Mouse (Mus musculus) right cerebral cortex, postnatal 25 days (tissue): Measurements from ENCODE around the gene 4933424G06Rik.

Source experiments
- DNase-seq: peaks from one replicate; pipeline ENCODE4 v3.0.0; 2022

4933424G06Rik gene

DNA sequence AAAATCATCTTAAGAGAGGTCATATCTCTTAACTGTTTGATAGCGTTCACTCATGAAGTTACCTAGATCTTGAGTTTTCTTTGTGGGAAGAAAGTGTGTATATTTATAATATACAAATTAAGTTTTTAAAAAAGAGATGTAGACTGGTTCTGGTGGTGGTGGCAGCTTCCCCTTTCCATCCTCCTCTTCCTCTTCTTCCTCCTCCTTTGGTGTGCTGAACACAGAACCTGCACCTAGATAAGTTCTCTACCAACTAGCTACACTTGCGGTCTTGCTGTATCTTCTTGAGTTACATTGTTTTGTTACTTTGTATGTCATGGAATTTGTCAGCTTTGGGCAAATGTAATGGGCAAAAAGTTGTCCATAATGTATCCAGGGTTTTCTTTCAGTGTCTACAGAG lies 1.2 kb downstream of the 4933424G06Rik start:
- DNase-seq, result no peak

DNA sequence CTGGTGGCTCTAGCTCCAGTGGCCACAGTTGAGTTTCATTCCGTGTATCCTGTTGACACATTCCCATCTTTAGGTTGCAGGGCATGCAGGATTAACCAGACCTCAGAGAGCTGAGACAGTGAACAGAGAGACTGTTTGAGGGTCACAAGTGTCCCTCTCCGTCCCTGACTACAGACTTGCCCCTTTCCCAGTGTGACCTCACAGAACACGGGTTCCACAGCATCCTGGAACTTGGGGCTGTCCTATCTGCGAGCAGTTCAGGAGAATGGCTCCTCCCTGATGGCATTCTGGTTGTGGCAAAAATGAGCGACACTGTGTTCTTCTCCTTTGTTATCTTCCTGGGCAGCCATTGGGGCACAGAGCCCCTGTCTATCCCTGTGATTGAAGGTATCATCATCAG lies 4.4 kb downstream of the 4933424G06Rik start, which contains the start of gene Actr1b:
Gene Actr1b (minus strand): TSS at position 112 of the 400 bp plus-strand sequence.
- no peak for DNase-seq

DNA sequence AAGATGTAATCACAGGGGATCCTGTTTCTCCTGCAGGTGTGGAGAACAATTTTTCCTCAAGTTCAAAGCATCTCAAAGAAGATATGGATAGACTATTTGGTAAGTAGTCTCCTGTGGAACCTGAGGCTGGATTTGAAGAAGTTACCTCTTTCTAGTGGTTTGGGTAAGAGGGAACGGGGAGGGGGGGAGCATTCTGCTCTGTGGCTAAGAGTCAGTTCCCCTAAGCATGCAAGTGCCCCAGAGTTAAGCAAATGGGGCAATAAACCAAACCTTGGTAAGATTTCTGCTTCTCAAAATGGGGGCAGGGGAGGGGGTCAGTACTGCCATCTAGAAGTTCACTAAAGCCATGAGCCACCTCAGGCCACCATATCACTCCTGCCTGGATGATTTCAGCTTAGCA lies 8.8 kb downstream of the 4933424G06Rik start:
- no peak for DNase-seq

DNA sequence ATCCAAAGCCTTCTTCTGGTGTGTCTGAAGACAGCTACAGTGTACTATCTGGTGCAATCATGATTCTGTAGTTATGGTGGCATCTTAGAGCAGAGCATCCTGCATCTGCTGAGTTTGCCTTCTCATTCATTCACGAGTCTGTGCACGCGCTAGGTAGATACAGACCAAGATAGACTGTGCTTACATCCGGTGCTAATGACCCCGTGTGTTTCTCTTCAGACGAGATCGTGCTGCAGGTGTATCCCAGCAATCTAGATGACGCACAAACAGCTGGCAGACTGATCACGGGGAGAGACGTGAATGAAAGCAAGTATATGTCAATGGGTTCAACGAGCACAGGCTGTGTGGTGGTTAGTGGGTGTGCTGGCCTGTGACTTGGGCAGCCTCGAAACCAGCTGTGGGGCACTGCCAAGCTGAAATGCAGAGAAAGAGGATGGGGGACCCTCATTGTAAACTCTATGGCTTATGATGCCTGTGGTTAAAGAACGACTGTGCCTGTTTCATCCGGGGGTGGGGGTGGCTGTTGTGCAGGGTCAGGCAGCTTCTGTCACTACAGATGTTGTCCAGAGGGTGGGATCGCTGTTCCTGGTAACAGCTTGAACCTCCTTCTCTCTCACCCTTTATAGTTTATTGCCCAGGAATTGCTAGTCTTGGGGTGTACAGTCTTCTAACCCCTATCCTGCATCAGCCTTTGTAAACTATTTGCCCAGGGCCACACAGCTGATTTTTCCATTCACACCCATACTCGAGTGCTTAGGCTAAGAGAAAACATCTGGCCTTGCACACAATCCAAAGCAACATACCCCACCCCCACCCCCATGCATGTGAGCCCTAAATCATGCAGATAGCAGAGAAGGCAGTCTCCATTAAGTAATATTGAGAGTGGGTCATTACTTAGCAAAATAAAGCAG lies 13.5 kb downstream of the 4933424G06Rik start:
- no peak for DNase-seq

DNA sequence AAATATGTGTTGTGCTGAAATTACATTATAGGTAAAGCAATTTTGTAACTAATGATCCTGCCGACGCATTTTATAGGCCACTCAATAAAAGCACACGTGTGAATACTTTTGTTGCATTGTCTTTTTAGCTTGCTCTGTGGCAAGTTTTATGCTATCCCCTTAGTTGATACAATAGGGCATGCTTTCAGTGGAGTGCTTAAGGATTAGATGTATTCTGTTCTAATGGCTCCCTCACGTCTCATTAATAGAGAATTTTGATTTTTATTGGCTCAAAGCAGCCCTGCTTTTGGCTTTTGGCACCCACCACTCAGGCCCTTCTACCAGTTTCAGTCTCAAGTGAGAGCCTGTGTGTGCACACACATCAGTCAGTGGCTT lies 14.1 kb downstream of the 4933424G06Rik start:
- DNase-seq, result no peak

DNA sequence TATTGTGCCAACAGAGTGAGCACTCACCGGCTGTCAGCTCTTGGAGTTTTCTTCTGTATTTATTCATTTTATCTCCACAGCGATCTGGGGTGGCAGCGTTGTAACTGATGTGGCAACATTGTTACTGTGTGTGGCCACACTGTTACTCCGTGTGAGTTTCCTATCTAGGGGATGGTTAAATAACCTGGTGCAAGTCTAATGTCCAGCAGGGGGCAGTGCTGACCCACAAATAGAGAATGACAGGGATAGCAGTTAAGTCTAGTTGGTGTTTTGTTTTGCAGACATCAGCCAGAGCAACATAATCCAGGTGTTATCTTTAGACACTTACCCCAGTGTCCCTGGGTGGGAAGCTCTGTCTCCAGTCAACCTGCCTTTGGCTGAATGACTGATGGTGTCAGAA lies 27.4 kb downstream of the 4933424G06Rik start:
- DNase-seq, result peak; percentile 74

DNA sequence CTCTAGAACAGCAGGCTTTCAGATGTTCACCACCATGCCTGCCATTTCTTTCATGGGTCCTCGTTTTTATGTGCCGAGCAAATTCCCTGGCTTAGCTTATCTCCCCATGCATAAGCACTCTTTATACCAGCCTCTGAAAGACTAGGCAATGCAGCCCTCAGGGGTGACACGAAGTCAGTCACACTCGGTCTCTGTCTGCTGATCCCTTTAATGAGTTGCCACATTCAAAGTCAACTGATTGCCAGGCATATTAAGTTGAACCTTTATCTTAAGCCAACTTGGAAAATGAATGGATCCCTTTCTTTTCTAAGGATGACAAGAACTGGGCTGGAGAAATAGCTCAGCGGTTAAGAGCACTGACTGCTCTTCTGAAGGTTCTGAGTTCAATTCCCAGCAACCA lies 29.3 kb downstream of the 4933424G06Rik start:
- DNase-seq, result no peak

DNA sequence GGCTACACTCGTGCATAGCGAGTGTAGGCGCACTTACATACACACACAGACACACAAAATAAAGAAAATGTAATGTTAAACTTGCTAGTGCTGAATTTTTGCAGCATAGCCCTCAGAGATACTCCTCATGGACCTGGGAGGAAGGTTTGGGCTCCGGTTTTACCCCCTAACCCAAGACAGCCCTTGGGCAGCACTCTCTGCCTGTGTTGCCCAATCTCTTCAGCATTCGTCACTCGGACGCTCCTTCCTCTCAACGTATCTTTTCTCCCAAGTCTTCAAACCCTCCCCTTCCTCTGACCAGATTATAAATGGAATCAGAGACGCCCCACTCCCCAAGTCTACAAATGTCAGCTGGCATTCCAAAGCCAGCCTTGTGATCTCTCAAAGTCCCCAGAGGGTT lies 33.1 kb downstream of the 4933424G06Rik start:
- no peak for DNase-seq

DNA sequence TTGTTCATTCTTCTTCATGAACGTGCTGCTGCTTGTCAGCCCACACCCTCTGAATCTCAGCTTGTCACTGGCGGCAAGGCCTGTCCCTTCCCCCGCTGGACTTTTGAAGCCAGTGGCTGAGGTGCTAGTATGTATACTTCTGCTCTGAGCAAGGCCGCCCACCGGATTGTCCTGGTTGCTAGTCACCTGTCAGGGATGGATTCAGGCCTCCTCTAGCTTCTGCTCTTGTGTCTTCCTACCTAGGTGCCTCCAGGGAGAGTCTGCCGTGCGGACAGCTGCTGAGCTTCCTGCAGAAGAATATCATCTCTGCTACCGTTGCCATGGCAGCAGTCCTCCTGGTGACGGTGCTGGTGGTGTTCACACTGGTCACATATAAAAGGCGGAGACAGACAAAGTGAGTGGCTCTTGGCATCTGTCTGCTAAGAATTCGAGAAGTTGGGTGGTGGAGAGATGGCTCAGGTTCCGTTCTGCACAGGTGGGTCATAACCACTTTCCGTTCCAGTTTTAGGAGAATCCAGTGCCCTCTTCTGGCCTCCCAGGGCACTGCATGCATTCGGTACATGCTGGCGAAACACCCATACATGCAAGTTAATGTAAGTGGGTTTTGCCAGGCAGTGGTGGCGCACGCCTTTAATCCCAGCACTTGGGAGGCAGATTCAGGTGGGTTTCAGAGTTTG lies 34.5 kb downstream of the 4933424G06Rik start:
- DNase-seq, result peak; percentile 75

DNA sequence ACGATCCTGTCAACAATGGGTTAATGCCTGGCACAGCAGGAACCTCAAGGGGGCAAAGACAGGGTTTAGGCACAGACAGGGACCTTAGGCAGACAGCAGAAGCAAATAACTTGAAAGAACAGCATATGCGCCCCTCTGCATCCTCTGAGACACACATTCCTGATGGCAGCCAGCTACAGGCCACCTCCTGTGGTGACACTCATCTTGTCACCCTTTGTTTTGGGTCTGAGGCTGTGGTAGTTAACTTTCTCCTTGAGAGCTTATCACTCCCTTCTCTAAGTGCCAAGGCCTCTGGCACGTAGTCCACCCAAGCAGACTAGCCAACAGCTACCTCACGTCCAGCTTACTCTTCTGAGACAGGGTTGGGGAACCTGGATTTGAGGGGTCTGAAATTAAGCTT lies 35.7 kb downstream of the 4933424G06Rik start:
- no peak for DNase-seq

DNA sequence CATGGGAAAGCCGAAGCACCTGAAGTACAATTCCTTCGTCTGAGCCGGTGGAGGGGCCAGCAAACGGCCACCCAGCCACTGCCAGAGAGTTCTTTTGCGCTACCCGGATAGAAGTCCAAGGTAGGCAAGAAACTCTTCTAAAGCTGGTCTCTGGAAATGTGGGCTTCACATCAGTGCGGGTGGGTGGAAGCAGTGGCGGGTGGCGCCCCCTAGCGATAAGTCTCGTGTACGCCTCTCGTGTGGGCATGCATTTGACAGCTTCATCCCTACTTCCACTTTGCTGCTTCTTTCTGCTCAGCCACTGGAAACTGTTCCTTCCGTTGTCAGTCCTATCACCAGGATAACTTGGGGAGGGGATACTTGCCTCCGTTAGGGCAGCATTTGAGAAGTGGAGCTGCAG lies 36.5 kb downstream of the 4933424G06Rik start:
- DNase-seq, result no peak

DNA sequence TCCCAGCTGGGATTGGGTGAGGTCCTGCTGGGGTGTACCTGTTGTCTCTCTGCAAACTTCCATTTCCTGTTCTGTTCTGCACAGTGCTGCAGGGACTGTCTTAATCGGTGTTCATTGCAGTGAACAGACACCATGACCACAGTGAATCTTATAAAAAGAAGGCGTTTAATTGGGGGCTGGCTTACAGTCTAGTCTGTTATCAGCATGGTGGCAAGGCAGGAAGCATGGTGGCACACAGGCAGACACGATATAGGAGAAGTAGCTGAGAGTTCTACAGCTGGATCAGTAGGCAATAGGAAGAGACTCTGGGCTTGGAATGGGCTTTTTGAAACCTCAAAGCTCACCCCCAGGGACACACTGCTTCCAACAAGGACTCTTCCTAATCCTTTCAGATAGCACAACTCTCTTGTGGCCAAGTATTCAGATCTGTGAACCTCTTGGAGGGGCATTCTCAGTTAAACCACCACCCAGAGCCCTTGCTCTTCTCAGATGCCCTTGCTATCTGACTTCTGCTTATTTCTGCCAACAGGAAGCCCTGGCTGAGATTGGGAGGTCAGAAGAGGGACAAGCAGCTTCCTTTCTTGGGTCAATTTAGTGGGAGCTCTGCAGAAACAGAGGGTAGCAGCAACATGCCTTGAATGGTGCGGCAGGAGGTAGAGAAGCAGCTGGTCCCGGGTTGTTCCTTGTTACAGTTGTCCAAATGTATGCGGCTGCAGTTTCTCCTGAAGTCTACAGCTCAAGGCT lies 44.2 kb downstream of the 4933424G06Rik start:
- no peak for DNase-seq

DNA sequence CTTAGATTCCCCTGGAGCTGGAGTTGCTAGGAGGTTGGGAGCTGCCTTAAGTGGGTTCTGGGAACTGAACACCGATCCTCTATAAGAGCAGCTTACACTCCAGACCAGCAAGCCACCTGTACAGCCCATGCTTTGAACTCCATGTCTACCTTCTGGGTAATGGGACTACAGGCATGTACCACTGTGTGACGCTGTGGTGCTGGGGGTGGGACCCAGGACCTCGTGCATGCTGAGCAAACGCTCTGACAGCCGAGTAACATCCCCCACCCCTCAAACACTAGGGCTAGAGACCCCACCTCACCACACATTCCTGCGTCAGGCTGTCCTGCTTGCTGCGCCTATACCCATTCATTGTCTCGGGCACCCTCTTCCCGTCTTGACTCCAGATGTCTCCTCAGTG lies 48.6 kb downstream of the 4933424G06Rik start:
- DNase-seq, result no peak

DNA sequence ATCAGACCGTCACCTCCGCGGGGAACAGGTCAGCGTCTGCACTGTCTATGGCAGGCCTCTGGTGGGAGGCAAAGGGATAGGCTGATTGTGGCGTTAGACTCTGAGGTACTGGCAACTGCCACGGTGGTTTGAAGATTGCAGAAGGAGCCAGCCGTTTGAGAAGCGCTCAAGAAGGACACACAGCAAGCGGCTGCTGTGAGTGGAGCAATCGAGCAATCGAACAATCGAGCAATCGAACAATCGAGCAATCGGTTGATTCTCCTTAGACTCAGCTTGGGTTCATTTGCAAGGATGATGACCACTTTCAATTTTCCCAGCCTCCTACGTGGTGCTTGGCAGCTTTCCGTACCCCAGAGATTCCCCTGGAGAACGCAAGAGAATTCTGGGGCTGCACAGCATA lies 49.1 kb downstream of the 4933424G06Rik start:
- DNase-seq, result no peak

DNA sequence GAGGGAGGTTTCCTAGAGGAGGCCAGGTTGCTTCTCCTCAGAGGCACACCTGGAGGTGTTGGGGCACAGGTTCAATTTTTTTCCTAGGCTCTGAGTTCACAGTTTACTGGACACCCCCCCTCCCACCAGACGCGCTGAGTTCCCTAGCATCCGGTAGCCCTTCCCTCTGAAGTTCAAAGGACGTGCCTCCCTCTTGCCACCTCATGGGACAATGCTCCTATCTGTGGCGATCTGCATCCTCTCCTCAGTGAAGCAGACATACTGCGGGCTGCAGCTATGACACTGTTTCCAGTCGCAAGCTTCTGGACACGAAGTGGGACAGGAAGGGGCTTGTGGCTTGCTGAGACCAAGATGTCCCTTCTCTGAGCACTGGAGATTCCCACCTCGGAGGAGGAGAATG lies 50.5 kb downstream of the 4933424G06Rik start:
- DNase-seq, result no peak

DNA sequence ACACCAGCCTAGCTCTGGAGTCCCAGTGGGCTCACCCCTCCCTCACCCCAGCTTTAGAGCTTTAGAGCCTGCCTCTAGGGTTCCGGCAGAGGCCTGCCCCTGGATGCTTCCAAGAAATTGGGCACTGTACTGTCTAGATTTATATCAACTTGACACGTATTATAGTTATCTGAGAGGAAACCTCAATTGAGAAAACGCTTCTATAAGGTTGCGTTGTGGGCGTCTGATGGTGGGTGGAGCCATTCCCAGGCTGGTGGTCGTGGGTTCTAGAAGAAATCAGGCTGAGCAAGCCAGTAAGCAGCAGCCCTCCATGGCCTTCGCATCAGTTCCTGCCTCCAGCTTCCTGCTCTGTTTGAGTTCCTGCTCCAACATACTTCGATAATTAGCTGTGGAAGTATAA lies 51.1 kb downstream of the 4933424G06Rik start:
- DNase-seq, result no peak

DNA sequence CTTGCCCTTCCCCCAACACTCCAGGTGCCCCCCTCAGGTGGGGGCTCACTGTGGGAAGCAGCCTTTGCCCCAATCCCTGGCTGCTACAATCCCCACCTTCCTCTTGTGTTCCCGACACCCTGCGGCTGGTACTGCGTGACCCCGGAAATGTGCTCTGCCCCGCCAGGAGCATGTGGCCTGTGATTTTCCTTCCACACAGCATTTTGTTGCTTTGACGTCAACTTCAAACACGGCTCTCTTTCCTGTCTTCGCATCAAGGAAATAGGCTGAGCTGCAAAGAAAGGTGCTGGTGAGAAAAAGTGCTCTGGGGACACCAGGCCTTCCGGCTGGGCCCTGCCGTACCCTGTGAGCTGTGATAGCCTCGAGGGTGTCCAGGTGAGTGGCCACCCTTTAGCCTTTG lies 51.6 kb downstream of the 4933424G06Rik start, which contains the start of gene Zap70:
Gene Zap70 (plus strand): TSS at position 231 of the 400 bp plus-strand sequence.
- DNase-seq, result no peak

DNA sequence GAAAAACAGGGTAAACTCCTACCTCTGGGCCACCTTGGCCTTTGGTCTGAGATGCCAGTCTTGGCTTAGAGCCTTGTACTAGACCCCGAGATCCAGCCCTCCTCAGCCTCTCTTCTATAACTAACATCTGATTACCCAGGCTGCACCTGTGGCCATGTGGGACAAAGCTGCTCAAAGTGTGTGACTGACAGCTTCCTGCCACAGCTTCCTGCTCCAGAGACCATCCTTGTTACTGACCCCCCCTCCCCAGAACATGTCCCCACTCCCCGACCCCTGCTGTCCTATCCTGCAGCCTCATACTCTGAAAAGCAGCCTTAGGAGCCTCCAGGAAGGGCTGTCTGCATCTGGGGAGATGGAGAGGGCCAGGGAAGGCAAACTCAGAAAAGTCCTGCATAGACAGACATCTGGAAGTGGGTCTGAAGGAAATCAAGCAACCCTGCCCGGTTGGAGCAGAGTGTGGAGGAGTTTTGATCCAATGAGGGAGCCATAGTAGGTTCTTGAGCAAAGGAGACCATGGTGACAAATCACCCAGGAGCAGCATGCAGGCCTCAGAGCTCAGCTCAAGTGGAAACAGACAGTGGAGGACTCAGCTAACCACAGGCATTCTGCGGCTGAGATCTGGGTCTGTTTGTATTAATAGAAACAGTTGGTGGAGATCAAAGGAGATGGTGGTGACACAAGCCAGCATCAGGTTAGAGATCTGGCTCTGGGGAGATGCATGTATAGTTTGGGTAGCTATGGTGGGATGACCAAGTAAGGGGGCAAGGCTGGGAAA lies 56.7 kb downstream of the 4933424G06Rik start:
- DNase-seq, result no peak

DNA sequence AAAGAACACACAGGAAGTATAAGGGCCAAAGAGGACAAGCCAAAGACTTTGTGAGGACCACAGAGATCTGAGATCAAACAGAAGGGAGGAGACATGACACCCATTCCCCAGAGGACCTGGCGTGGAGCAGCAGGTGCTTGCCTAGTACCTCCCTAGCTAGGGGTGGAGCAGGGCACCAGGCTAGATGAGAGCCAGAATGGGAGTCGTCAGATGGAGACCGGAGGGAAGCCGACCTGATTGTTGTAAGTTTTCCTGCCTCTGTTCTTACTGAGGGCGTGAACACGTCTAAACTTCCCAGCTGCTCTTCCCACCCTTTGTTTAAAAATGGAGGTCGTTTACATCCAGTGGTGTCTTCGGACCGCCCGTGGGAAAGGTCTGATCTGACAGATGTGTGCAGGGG lies 57.4 kb downstream of the 4933424G06Rik start:
- no peak for DNase-seq

DNA sequence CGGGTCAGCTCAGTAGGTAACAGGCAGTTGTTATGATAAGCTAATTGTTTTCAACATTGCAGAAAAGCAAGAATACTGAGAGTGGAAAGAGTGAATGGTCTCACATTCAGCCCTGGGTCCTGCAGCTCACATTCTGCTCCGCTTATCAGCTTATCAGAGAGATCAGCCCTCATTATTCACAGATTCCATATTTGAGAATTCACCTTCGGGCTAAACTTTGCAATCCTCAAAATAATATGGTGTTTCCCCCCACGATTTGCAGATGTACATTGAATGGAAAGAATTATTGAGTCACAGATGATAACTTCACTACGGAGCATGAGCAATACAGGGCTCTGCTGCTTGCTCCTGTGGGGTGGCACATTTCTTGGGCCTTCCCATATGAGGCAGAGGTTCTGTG lies 58.8 kb downstream of the 4933424G06Rik start:
- DNase-seq, result no peak

DNA sequence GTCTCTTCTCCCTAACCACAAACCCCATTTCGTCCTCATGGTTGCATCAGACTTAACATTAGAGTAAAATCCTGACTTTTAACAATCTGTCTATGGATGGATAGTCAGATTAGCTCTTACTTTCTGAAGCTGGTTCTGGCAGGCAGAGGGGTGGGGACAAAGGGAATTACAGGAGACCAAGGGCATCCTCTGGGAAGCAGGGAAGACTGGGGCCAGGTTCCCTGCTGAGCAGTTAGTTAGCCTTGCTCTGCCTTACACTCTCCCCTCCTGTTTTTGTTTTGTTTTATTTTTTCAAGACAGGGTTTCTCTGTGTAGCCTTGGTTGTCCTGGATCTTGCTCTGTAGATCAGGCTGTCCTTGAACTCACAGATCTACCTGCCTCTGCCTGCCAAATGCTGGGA lies 60.0 kb downstream of the 4933424G06Rik start:
- no peak for DNase-seq

DNA sequence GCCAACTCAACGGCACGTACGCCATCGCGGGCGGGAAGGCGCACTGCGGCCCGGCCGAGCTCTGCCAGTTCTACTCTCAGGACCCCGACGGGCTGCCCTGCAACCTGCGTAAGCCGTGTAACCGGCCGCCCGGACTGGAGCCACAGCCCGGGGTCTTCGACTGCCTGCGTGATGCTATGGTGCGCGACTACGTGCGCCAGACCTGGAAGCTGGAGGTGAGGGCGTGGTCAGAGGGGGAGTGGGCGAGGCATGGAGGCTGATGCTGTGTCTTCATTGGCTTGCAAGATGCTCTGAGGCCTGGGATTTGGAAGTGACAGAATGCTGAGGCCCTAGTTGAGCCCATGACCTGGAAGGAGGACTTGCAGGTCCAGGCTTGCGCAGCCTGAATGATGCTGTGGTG lies 61.0 kb downstream of the 4933424G06Rik start:
- no peak for DNase-seq
